Mouse (Mus musculus) hindbrain, embryonic 14.5 days (tissue): ENCODE results near the gene Fuca1. TPM values are rescaled to one million over a fixed set of nuclear protein-coding genes. Genes with fewer than 3 reads are reported as not detected.

Experiments
- ATAC-seq: fragments of 200-750 bp; cut with Nextera tagmentation; 2 replicates; pipeline ENCODE4 v1.8.0; 2017; ENCODE audit warnings: moderate number of reproducible peaks, mild to moderate bottlenecking, moderate TSS enrichment, moderate library complexity; ENCODE audit not compliant: low FRiP score
- DNase-seq: peaks from one replicate; pipeline ENCODE4 v3.0.0-alpha.2; 2015; ENCODE audit warnings: low spot score
- H3K27ac ChIP-seq: fragments of 300-500 bp; sonication (generic); 2 replicates; pipeline ENCODE4 v1.5.1; 2014; ENCODE audit warnings: mild to moderate bottlenecking, moderate library complexity
- H3K27me3 ChIP-seq: fragments of 300-500 bp; sonication (generic); 2 replicates; pipeline ENCODE4 v1.6.1; 2014; ENCODE audit warnings: mild to moderate bottlenecking, low read length, mixed read lengths; ENCODE audit not compliant: control insufficient read depth, insufficient read depth
- H3K36me3 ChIP-seq: fragments of 300-500 bp; sonication (generic); replicated peaks from 2 replicates; pipeline ENCODE4 v1.6.1; 2014; ENCODE audit not compliant: control insufficient read depth, insufficient read depth
- H3K4me1 ChIP-seq: fragments of 300-500 bp; sonication (generic); replicated peaks from 2 replicates; pipeline ENCODE4 v1.6.1; 2014; ENCODE audit warnings: antibody characterized with exemption, low read length, mixed read lengths; ENCODE audit not compliant: control insufficient read depth, insufficient read depth
- H3K4me2 ChIP-seq: fragments of 300-500 bp; sonication (generic); replicated peaks from 2 replicates; pipeline ENCODE4 v1.6.1; 2014; ENCODE audit warnings: mild to moderate bottlenecking, moderate library complexity
- H3K4me3 ChIP-seq: fragments of 300-500 bp; sonication (generic); replicated peaks from 2 replicates; pipeline ENCODE4 v1.5.1; 2014; ENCODE audit warnings: mild to moderate bottlenecking, low read length
- H3K9ac ChIP-seq: fragments of 300-500 bp; sonication (generic); 2 replicates; pipeline ENCODE4 v1.6.1; 2014
- H3K9me3 ChIP-seq: fragments of 300-500 bp; sonication (generic); 2 replicates; pipeline ENCODE4 v1.6.1; 2016; ENCODE audit warnings: low read length; ENCODE audit not compliant: control insufficient read depth
- WGBS: fragments of 180-500 bp; shearing (Covaris S2); extraction: QIAGEN DNeasy Blood & Tissue Kit; methylation state at CpG from one replicate; pipeline ENCODE4 v1.1.7; 2014; 5-methylcytosine and 5-hydroxymethylcytosine counted together
- polyA plus RNA-seq: library from polyadenylated mRNA; unstranded; fragments of >200 nt; fragmentation: Nextera tagmentation; extraction: Ambion mirVana; gene quantifications from 2 replicates; pipeline ENCODE4 v1.2.1, GENCODE M21; 2014

Fuca1 gene
- polyA plus RNA-seq, 1 experiment from 2014 or later = 72.0 TPM

GRCm38 (mm10) chr4:135951505-135951904 is 31.0 kb downstream of the Fuca1 start:
- Histone ChIP-seq H3K9me3 (no peaks in the 10 kb centered on the region), H3K9ac (no peak overlapping the region), H3K36me3 (peaks cover 39% of the 10 kb centered on the region), H3K4me3 (no peak overlapping the region), H3K27ac (no peak overlapping the region), H3K27me3 (no peaks in the 10 kb centered on the region), H3K4me1 (0 out of 2 replicates have a peak, but pooled peaks cover 7% of the 10 kb centered on the region), H3K4me2 (no peak overlapping the region)
- ATAC-seq (no peak), DNase-seq (no peak)
- WGBS = 89% methylated on average over 3 of the region's 3 CpGs

- ATAC-seq (no peak), DNase-seq (no peak)
- Histone ChIP-seq H3K27me3 (no peaks in the 10 kb centered on the region), H3K4me1 (0 out of 2 replicates have a peak, but pooled peaks cover 3% of the 10 kb centered on the region), H3K9ac (no peak overlapping the region), H3K9me3 (no peaks in the 10 kb centered on the region), H3K27ac (no peak overlapping the region), H3K36me3 (peaks cover 52% of the 10 kb centered on the region), H3K4me2 (no peak overlapping the region), H3K4me3 (no peak overlapping the region)
- WGBS = 94% methylated on average over 3 of the region's 3 CpGs
These were observed 32.6 kb downstream of the Fuca1 start for GRCm38 (mm10) chr4:135953179-135953578.

- Histone ChIP-seq H3K4me2 (no peak overlapping the region), H3K4me3 (no peak overlapping the region), H3K27ac (no peak overlapping the region), H3K9me3 (no peaks in the 10 kb centered on the region), H3K9ac (no peak overlapping the region), H3K36me3 (peaks cover 62% of the 10 kb centered on the region), H3K27me3 (no peaks in the 10 kb centered on the region), H3K4me1 (no peaks in the 10 kb centered on the region)
- 7% methylated on average over 2 of the region's 2 CpGs for WGBS
- DNase-seq = peak; percentile 87
- ATAC-seq = no peak
These were observed 33.7 kb downstream of the Fuca1 start for GRCm38 (mm10) chr4:135954241-135954640.

- H3K4me3 ChIP-seq = no peak overlapping the region
- H3K9ac ChIP-seq = no peak overlapping the region
- no peak for ATAC-seq
- H3K27ac ChIP-seq = no peak overlapping the region
- no peak overlapping the region for H3K4me2 ChIP-seq
- H3K9me3 ChIP-seq = no peaks in the 10 kb centered on the region
- WGBS = 86% methylated on average over 9 of the region's 9 CpGs
- DNase-seq = no peak
- H3K27me3 ChIP-seq = no peaks in the 10 kb centered on the region
- no peaks in the 10 kb centered on the region for H3K4me1 ChIP-seq
- peaks cover 70% of the 10 kb centered on the region for H3K36me3 ChIP-seq
These were observed 35.4 kb downstream of the Fuca1 start for GRCm38 (mm10) chr4:135955886-135956285.

GRCm38 (mm10) chr4:135958354-135958753 is 37.8 kb downstream of the Fuca1 start:
- Histone ChIP-seq H3K36me3 (peaks cover 53% of the 10 kb centered on the region), H3K9me3 (no peaks in the 10 kb centered on the region), H3K4me3 (no peak overlapping the region), H3K4me1 (peaks cover 6% of the 10 kb centered on the region; the same call in 1 of the 2 replicates), H3K9ac (no peak overlapping the region), H3K4me2 (no peak overlapping the region), H3K27ac (no peak overlapping the region), H3K27me3 (no peaks in the 10 kb centered on the region)
- DNase-seq (no peak), ATAC-seq (no peak)
- WGBS = 57% methylated on average over 8 of the region's 8 CpGs

GRCm38 (mm10) chr4:135960717-135961116 is 40.2 kb downstream of the Fuca1 start:
- Histone ChIP-seq H3K9me3 (no peaks in the 10 kb centered on the region), H3K4me3 (no peak overlapping the region), H3K4me1 (peaks cover 17% of the 10 kb centered on the region), H3K9ac (no peak overlapping the region), H3K27ac (no peak overlapping the region), H3K4me2 (no peak overlapping the region), H3K36me3 (peaks cover 38% of the 10 kb centered on the region), H3K27me3 (no peaks in the 10 kb centered on the region)
- ATAC-seq (no peak), DNase-seq (peak; percentile 78)
- WGBS = 27% methylated on average over 5 of the region's 5 CpGs

GRCm38 (mm10) chr4:135961709-135962108 is 41.2 kb downstream of the Fuca1 start:
- Histone ChIP-seq H3K36me3 (peaks cover 41% of the 10 kb centered on the region), H3K4me3 (no peak overlapping the region), H3K9ac (no peak overlapping the region), H3K9me3 (no peaks in the 10 kb centered on the region), H3K27me3 (no peaks in the 10 kb centered on the region), H3K4me1 (peaks cover 17% of the 10 kb centered on the region), H3K27ac (no peak overlapping the region), H3K4me2 (no peak overlapping the region)
- DNase-seq (no peak), ATAC-seq (no peak)
- WGBS = 90% methylated on average over 5 of the region's 5 CpGs

GRCm38 (mm10) chr4:135962198-135962597 is 41.7 kb downstream of the Fuca1 start:
- ATAC-seq (no peak), DNase-seq (no peak)
- WGBS = 89% methylated on average over 7 of the region's 7 CpGs
- H3K4me2 ChIP-seq = peak overlapping the region; percentile 92; the same call in 1 of the 2 replicates
- H3K27me3 ChIP-seq = no peaks in the 10 kb centered on the region
- peaks cover 17% of the 10 kb centered on the region for H3K4me1 ChIP-seq
- H3K9me3 ChIP-seq = no peaks in the 10 kb centered on the region
- no peak overlapping the region for H3K9ac ChIP-seq
- H3K27ac ChIP-seq = no peak overlapping the region
- no peak overlapping the region for H3K4me3 ChIP-seq
- peaks cover 42% of the 10 kb centered on the region for H3K36me3 ChIP-seq

GRCm38 (mm10) chr4:135962946-135963345 is 42.4 kb downstream of the Fuca1 start:
- peaks cover 45% of the 10 kb centered on the region for H3K36me3 ChIP-seq

More at GRCm38 (mm10) chr4:135962946-135963345, 42.4 kb downstream of the Fuca1 start:
- ATAC-seq (peak; percentile 5), DNase-seq (no peak)
- H3K4me3 ChIP-seq = peak overlapping the region; percentile 72
- 6% methylated on average over 15 of the region's 15 CpGs for WGBS
- peak overlapping the region; percentile 92 for H3K4me2 ChIP-seq
- H3K4me1 ChIP-seq = peaks cover 17% of the 10 kb centered on the region
- no peaks in the 10 kb centered on the region for H3K27me3 ChIP-seq
- no peaks in the 10 kb centered on the region for H3K9me3 ChIP-seq
- H3K9ac ChIP-seq = peak overlapping the region; percentile 91
- peak overlapping the region; percentile 94 for H3K27ac ChIP-seq
